Mouse (Mus musculus) Patski (cell line): ENCODE results near the gene Pla2g7. TPM values are rescaled to one million over a fixed set of nuclear protein-coding genes. Genes with fewer than 3 reads are reported as not detected.

Source experiments
- ATAC-seq: fragments of 100-300 bp; one replicate; pipeline ENCODE4 v1.8.0; 2021
- CTCF ChIA-PET: fragments of 350-600 bp; sonication (Branson Sonifier 250); formaldehyde crosslinking; loops from one replicate; lab custom pipeline; 2022; ENCODE audit warnings: inconsistent platforms; lab: Charles Lee
- POLR2A ChIA-PET: fragments of 350-600 bp; sonication (Branson Sonifier 250); formaldehyde crosslinking; loops from one replicate; lab custom pipeline; 2022; ENCODE audit warnings: antibody characterized with exemption, inconsistent platforms; lab: Charles Lee
- DNase-seq: peaks from one replicate; pipeline ENCODE4 v3.0.0-alpha.2; 2011; ENCODE audit warnings: low read depth, low spot score
- H3K27me3 ChIP-seq: fragments of 371-371 bp; one replicate; pipeline ENCODE4 v1.5.1; 2021
- CTCF ChIP-seq: fragments of 100-300 bp; IDR thresholded peaks from one replicate; pipeline ENCODE4 v1.5.1; 2021
- in situ Hi-C: fragments of 300-500 bp; cut with MboI; formaldehyde crosslinking; loops from 3 replicates; pipeline ENCODE4 v1.11.1; 2018; ENCODE audit warnings: low pct_unique_long_range_greater_than_20kb, mixed read lengths
- polyA plus RNA-seq: library from polyadenylated mRNA; unstranded; gene quantifications from one replicate; pipeline ENCODE4 v1.2.3, GENCODE M21; 2021

Gene Pla2g7
- polyA plus RNA-seq, 1 experiment from 2014 or later: 9.0 TPM

- no peak for TF ChIP-seq CTCF
- H3K27me3 ChIP-seq: no peaks in the 10 kb centered on the region
- ChIA-PET CTCF (interaction anchor here (1.1 kb wide), 1 partner anchor 10 kb away, joined by 3 read pairs; no protein-coding TSS in a partner anchor), POLR2A (no interaction called here)
- in situ Hi-C loops: no loop called here
- DNase-seq (no peak), ATAC-seq (no peak)
These were observed 5.8 kb downstream of the Pla2g7 start for GRCm38 (mm10) chr17:43573624-43574073.

GRCm38 (mm10) chr17:43580456-43580855 lies 12.6 kb downstream of the Pla2g7 start:
- ChIA-PET CTCF (interaction anchor here (1.0 to 1.1 kb wide), 2 partner anchors 10 to 317 kb away, joined by 4 to 6 read pairs; no protein-coding TSS in a partner anchor), POLR2A (no interaction called here)
- in situ Hi-C loops: no loop called here
- no peak for TF ChIP-seq CTCF
- DNase-seq (no peak), ATAC-seq (no peak)
- no peaks in the 10 kb centered on the region for H3K27me3 ChIP-seq

DNA sequence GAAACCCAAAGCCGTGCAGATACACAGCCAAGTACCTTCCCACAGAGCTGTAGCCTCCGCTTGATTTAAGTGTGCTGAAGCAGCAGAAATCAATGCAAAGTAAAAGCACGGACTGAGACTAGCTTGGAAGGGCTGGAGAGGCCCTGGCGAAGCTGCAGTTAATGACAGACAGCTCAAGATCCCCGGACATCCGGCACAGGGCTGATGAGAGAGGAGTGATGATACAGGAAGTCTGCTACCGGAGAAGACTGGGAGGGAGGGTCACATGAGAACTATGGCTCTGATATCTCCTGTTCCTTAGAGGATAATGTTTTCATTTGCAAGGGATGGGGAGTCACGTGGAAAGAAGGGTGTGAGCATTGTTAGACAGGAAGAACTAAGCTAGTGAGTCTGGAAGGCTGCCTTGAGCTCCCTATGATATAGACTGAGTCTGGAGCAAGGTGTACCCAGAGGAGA lies 13.1 kb downstream of the Pla2g7 start:
- H3K27me3 ChIP-seq: no peaks in the 10 kb centered on the region
- POLR2A ChIA-PET: no interaction called here
- no peak for TF ChIP-seq CTCF
- CTCF ChIA-PET: interaction anchor here (1.0 to 1.3 kb wide), 4 partner anchors 9 to 317 kb away, joined by 4 to 6 read pairs (median 4); no protein-coding TSS in a partner anchor
- ATAC-seq (no peak), DNase-seq (no peak)
- in situ Hi-C loops: no loop called here

DNA sequence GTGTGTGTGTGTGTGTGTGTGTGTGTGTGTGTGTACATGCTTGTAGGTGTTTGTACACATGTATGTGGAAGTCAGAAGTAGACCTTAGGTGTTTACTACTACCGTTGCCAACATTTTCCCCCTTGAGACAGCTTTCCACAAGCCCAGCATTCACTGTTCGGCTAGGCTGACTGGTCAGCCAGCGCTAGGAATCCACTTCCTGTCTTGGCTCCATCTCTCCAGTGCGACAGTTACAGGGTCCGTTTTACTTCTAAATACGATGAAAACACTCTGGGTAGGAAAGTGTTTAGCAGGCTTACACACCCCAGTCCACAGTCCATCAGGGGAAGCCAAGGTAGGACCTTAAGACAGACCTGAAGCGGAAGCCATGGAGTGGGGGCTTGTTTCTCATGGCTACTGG lies 16.9 kb downstream of the Pla2g7 start:
- CTCF ChIA-PET: no interaction called here
- no peaks in the 10 kb centered on the region for H3K27me3 ChIP-seq
- ATAC-seq: no peak
- TF ChIP-seq CTCF: no peak
- in situ Hi-C loops: no loop called here
- DNase-seq: no peak
- POLR2A ChIA-PET: no interaction called here

GRCm38 (mm10) chr17:43587278-43587677 lies 19.4 kb downstream of the Pla2g7 start:
- no peaks in the 10 kb centered on the region for H3K27me3 ChIP-seq
- ChIA-PET CTCF (no interaction called here), POLR2A (no interaction called here)
- in situ Hi-C loops: no loop called here
- DNase-seq: no peak
- no peak for ATAC-seq
- TF ChIP-seq CTCF: no peak

DNA sequence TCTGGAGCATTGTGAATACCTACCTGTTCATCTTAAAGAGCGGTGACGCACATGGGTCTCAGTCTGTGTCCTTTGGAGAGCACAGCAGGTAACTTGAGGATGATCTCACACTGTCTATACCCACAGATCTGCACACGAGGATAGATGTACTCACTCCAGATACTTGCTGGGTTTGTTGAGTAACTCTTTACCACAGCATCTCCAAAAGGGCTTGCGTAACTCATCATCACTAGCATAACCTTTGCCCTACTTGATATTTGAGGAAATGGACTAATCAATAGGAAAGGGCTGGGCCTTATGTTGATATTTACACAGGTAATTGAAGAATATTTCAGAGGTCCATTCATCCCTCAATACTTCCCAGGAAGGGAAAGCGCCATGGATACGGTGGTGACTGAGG lies 21.9 kb downstream of the Pla2g7 start:
- TF ChIP-seq CTCF: no peak
- DNase-seq: no peak
- POLR2A ChIA-PET: no interaction called here
- H3K27me3 ChIP-seq: no peaks in the 10 kb centered on the region
- no peak for ATAC-seq
- CTCF ChIA-PET: no interaction called here
- in situ Hi-C loops: loop anchor here (10.0 kb wide), 1 partner anchor 55 kb away; no protein-coding TSS in a partner anchor

DNA sequence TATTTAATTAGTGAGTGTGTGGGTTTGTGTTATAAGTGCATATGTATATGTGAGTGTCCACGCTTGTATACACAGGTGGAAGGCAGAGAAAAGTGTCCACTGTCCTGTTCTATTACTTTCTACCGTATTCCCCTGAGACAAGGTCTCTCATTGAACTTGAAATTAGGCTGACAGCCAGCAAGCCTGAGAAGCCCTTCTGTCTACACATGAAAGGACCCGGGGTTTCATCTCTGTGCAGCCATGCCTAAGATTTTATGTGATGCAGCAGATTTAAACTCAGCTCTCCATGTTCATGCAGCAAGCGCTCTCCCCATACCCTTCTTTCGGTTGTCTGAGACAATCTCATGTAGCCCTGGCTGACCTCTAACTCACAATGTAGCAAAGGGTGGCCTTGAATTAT lies 22.6 kb downstream of the Pla2g7 start:
- in situ Hi-C loops: loop anchor here (10.0 kb wide), 1 partner anchor 56 kb away; no protein-coding TSS in a partner anchor
- CTCF ChIA-PET: no interaction called here
- H3K27me3 ChIP-seq: no peaks in the 10 kb centered on the region
- DNase-seq (no peak), ATAC-seq (no peak)
- no peak for TF ChIP-seq CTCF
- POLR2A ChIA-PET: no interaction called here

- peak; percentile 59 for DNase-seq
- TF ChIP-seq CTCF: no peak
- in situ Hi-C loops: loop anchor here (10.0 kb wide), 1 partner anchor 58 kb away; no protein-coding TSS in a partner anchor
- ChIA-PET CTCF (interaction anchor here (1.1 to 1.8 kb wide), 3 partner anchors 9 to 73 kb away, joined by 3 to 6 read pairs (median 3); no protein-coding TSS in a partner anchor), POLR2A (interaction anchor here (0.9 kb wide), 1 partner anchor 9 kb away, joined by 3 read pairs; no protein-coding TSS in a partner anchor)
- peak; percentile 87 for ATAC-seq
- H3K27me3 ChIP-seq: no peaks in the 10 kb centered on the region
These were observed 24.7 kb downstream of the Pla2g7 start for GRCm38 (mm10) chr17:43592296-43593291.

DNA sequence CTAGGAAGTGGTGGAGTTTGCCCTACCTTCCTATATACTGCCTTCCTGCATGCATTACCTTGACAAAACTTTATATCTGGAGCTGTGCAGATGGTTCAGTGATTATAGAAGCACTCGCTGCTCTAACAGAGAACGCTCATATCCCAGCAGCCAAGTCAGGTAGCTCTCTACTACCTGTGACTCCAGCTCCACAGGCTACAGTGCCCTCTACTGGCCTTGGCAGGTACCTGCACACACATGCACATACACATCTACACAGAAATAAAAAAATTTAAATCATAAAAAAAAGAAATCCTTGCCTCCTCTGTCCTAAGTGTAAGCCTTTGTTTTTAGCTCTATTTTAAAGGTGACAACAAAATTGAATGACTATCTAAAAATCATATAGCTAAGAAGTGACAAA lies 29.8 kb downstream of the Pla2g7 start:
- DNase-seq: no peak
- peak; percentile 45 for TF ChIP-seq CTCF
- ChIA-PET POLR2A (interaction anchor here (0.6 kb wide), 2 partner anchors 65 to 179 kb away, joined by 3 read pairs; no protein-coding TSS in a partner anchor), CTCF (interaction anchor here (0.7 to 3.9 kb wide), 6 partner anchors 9 to 271 kb away, joined by 3 to 13 read pairs (median 3); no protein-coding TSS in a partner anchor)
- in situ Hi-C loops: loop anchor here (5.0 to 10.0 kb wide), 2 partner anchors 40 to 63 kb away; no protein-coding TSS in a partner anchor
- no peak for ATAC-seq
- H3K27me3 ChIP-seq: no peaks in the 10 kb centered on the region

DNA sequence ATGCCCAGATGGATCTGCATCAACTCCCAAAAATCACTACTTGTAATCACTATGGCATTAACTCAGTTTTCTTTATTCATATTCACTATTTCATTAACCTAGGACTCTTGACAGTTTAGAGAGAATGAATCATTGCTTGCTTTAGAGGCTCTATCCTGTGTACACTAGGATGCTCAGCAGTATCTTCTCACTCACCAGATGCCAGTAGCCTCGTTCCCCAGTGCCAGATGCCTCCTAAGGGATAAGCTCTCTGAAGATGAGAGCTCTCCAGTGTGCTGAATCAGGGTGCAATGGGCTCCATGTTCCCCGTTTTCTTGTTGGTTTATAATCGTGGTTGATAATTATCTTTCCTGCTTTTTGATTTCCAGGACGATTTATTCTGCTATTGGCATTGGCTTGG lies 30.8 kb downstream of the Pla2g7 start:
- in situ Hi-C loops: loop anchor here (5.0 to 10.0 kb wide), 2 partner anchors 41 to 64 kb away; no protein-coding TSS in a partner anchor
- DNase-seq (no peak), ATAC-seq (no peak)
- TF ChIP-seq CTCF: no peak
- ChIA-PET CTCF (interaction anchor here (1.3 to 3.9 kb wide), 4 partner anchors 8 to 272 kb away, joined by 3 to 13 read pairs (median 6); no protein-coding TSS in a partner anchor), POLR2A (no interaction called here)
- H3K27me3 ChIP-seq: no peaks in the 10 kb centered on the region
